Mouse (Mus musculus) megakaryocyte, embryonic 14.5 days (primary cell): ENCODE data around the gene Ddx1.

Experiments used
- FLI1 ChIP-seq: IDR thresholded peaks from 2 replicates; pipeline ENCODE4 v1.6.1; 2012; ENCODE audit warnings: low read length, inconsistent platforms, mixed read lengths
- GATA1 ChIP-seq: IDR thresholded peaks from 3 replicates; pipeline ENCODE4 v1.6.1; 2012; ENCODE audit warnings: mixed read lengths, low read length, inconsistent platforms, borderline replicate concordance

- TF ChIP-seq GATA1 (no peak), FLI1 (no peak)
Observed at GRCm38 (mm10) chr12:13205733-13206132, 43.3 kb downstream of the Ddx1 start.
